ENCODE assay signal across 26 mouse cellular contexts in the genomic region with DNA sequence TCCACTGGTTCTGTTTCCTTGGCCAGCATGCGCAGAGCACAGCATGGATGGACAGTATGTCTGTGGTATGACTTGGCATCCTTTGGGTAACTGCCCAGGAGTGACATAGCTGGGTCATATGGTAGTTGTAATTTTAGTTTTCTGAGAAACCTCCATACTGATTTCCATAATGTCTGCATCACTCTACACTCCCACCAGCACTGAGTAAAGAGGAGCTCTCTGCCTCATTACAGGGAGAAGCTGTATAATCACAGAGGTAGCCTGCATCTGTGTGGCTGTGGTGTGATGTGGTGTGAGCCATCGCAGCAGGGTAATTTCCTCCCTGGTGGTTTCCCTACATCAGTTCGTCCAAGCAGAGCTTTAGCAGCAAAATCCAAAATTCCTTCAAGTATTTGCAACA. TPM values are rescaled to one million over a fixed set of nuclear protein-coding genes. Genes with fewer than 3 reads are reported as not detected.
A peak's percentile ranks its signal among the peaks of the same experiment; 100 is the strongest.
DNase-seq lines count a peak whose midpoint lies in the region; ATAC-seq and TF ChIP-seq lines count a peak whose summit lies in the region.
"Had no signal": no experiment of that assay in that cellular context is flagged by ENCODE, and none has a peak within 500 bp of the region (broad histone marks: within the 10 kb centered on the region; RNA-seq: fewer than 3 reads in every experiment).

No protein-coding gene starts in this region.

- peak; percentile 68 for ATAC-seq in CD4-positive, CD25-positive, alpha-beta regulatory T cell, adult 4 months
- peak; percentile 60 for ATAC-seq in inflammation-experienced regulatory T-cells, adult 6 months
- ATAC-seq in kidney, embryonic 16.5 days (ENCODE audit: low FRiP score, low TSS enrichment) = no peak
- ATAC-seq: liver, postnatal 0 days; lung, postnatal 0 days had no signal

- H3K27me3 ChIP-seq in CH12.LX (replicated peaks) = no peaks in the 10 kb centered on the region
- H3K27me3 ChIP-seq in kidney, embryonic 16.5 days (ENCODE audit: insufficient read depth, low read length) = no peaks in the 10 kb centered on the region
- H3K27me3 ChIP-seq: heart, embryonic 13.5 days; neural tube, embryonic 15.5 days; stomach, embryonic 15.5 days had no signal

- H3K79me2 ChIP-seq in CH12.LX (replicated peaks; ENCODE audit: control insufficient read depth, extremely low read depth, insufficient read depth, poor library complexity, severe bottlenecking) = no peaks in the 10 kb centered on the region

- H3K4me3 ChIP-seq in CH12.LX (replicated peaks in 1 of 3; ENCODE audit: low read depth in 2 of 3, low read length in 2 of 3, poor library complexity in 1 of 3) = no peak overlapping the region
- no peak overlapping the region for H3K4me3 ChIP-seq in kidney, embryonic 16.5 days (ENCODE audit: low read length)
- H3K4me3 ChIP-seq: embryonic facial prominence, embryonic 10.5 days; heart, embryonic 13.5 days; limb, embryonic 10.5 days; neural tube, embryonic 15.5 days; stomach, embryonic 15.5 days had no signal

- TF ChIP-seq EP300 in CH12.LX (IDR thresholded peaks at IDR 0.05; ENCODE audit: low read length) = no peak

- no peak overlapping the region for H3K4me2 ChIP-seq in CH12.LX (ENCODE audit: insufficient read depth, low read depth, poor library complexity, severe bottlenecking)
- H3K4me2 ChIP-seq in kidney, embryonic 16.5 days (replicated peaks; ENCODE audit: low read depth, low read length) = no peak overlapping the region
- H3K4me2 ChIP-seq: heart, embryonic 13.5 days; midbrain, embryonic 11.5 days; neural tube, embryonic 15.5 days; stomach, embryonic 15.5 days had no signal

- no peak for TF ChIP-seq RAD21 in CH12.LX (IDR thresholded peaks at IDR 0.05; ENCODE audit: low read depth, low read length)

- H3K9me3 ChIP-seq in CH12.LX (replicated peaks; ENCODE audit: low read length) = peaks cover 3% of the 10 kb centered on the region
- no peaks in the 10 kb centered on the region for H3K9me3 ChIP-seq in kidney, embryonic 16.5 days (ENCODE audit: low read length)
- H3K9me3 ChIP-seq: embryonic facial prominence, embryonic 10.5 days; limb, embryonic 10.5 days; neural tube, embryonic 15.5 days; stomach, embryonic 15.5 days had no signal

- intact Hi-C loops in left cerebral cortex, postnatal 10 days (cut with DNase I) = no loop called here

- in situ Hi-C loops in CH12.LX (cut with MboI; ENCODE audit: low pct_ligation_motif_present, low pct_unique_long_range_greater_than_20kb, low sequenced_read_pairs) = loop anchor here (5.0 kb wide), 1 partner anchor 32 kb away; no protein-coding TSS in a partner anchor

- no peak for TF ChIP-seq CTCF in CH12.LX (conservative IDR thresholded peaks at IDR 0.05 in 1 of 2, IDR thresholded peaks at IDR 0.05 in 1 of 2; ENCODE audit: low read depth in 2 of 2, low read length in 2 of 2)

- H3K36me3 ChIP-seq in CH12.LX (replicated peaks in 1 of 2; ENCODE audit: control insufficient read depth in 1 of 2, insufficient read depth in 1 of 2, low read length in 1 of 2) = no peaks in the 10 kb centered on the region
- H3K36me3 ChIP-seq in kidney, embryonic 16.5 days (ENCODE audit: insufficient read depth, low read length) = no peaks in the 10 kb centered on the region
- H3K36me3 ChIP-seq: embryonic facial prominence, embryonic 10.5 days; heart, embryonic 13.5 days; limb, embryonic 10.5 days; neural tube, embryonic 15.5 days; stomach, embryonic 15.5 days had no signal

- 78% methylated on average over 3 of the region's 3 CpGs for WGBS in kidney, embryonic 16.5 days

- no peak for TF ChIP-seq POLR2A in CH12.LX (IDR thresholded peaks at IDR 0.05; ENCODE audit: low read depth, low read length)

- DNase-seq in left cerebral cortex, adult 9 months (ENCODE audit: low spot score in 2 of 2) = peak; percentile 15 to 43
- no peak for DNase-seq in left cerebral cortex, postnatal 10 days (ENCODE audit: extremely low spot score in 1 of 2, low spot score in 2 of 2)
- peak; percentile 79 for DNase-seq in CH12.LX (ENCODE audit: extremely low read depth)
- no peak for DNase-seq in cerebellum, postnatal 14 days
- DNase-seq: adrenal gland, postnatal 25 days; cerebellum, adult 9-10 months; gastrocnemius, postnatal 14 days; heart, adult 18-20 months; heart, postnatal 14 days; kidney, adult 18-20 months; kidney, postnatal 10 days; liver; liver, postnatal 0 days; thymus, adult 2 months; thymus, postnatal 4 days had no signal

- no peak overlapping the region for H3K9ac ChIP-seq in CH12.LX (ENCODE audit: insufficient read depth, low read depth)
- H3K9ac ChIP-seq in kidney, embryonic 16.5 days (replicated peaks; ENCODE audit: low read length) = no peak overlapping the region
- H3K9ac ChIP-seq: heart, embryonic 13.5 days; liver, postnatal 0 days; neural tube, embryonic 15.5 days; stomach, embryonic 15.5 days had no signal

- peak overlapping the region; percentile 78 for H3K27ac ChIP-seq in CH12.LX (ENCODE audit: insufficient read depth, low read depth)
- no peak overlapping the region for H3K27ac ChIP-seq in kidney, embryonic 16.5 days (ENCODE audit: low read length)
- H3K27ac ChIP-seq: embryonic facial prominence, embryonic 10.5 days; heart, embryonic 13.5 days; limb, embryonic 10.5 days; macrophage; neural tube, embryonic 15.5 days; stomach, embryonic 15.5 days had no signal

- peaks cover 16 to 34% of the 10 kb centered on the region in 2 experiments for H3K4me1 ChIP-seq in CH12.LX (ENCODE audit: control insufficient read depth in 1 of 2, insufficient read depth in 2 of 2)
- no peaks in the 10 kb centered on the region for H3K4me1 ChIP-seq in kidney, embryonic 16.5 days (ENCODE audit: insufficient read depth, low read length)
- H3K4me1 ChIP-seq: embryonic facial prominence, embryonic 10.5 days; heart, embryonic 13.5 days; limb, embryonic 10.5 days; neural tube, embryonic 15.5 days; stomach, embryonic 15.5 days had no signal

- dilution Hi-C loops in CH12.LX (cut with MboI; ENCODE audit: extremely low pct_ligation_motif_present, extremely low pct_unique_long_range_greater_than_20kb, low sequenced_read_pairs) = no loop called here

TF ChIP-seq in CH12.LX, 34 proteins besides CTCF, POLR2A, EP300 and RAD21:
- TF ChIP-seq ETS1 (conservative IDR thresholded peaks at IDR 0.05; ENCODE audit: low read depth, low read length) (0 out of 2 replicates have a peak, but pooled peaks have one; percentile 19), BHLHE40 (IDR thresholded peaks at IDR 0.05; ENCODE audit: low read depth, low read length) (peak; percentile 39; the same call in 1 of the 2 replicates), IRF4 (IDR thresholded peaks at IDR 0.05; ENCODE audit: low read depth, low read length) (peak; percentile 33; the same call in 1 of the 2 replicates), MAX (IDR thresholded peaks at IDR 0.05; ENCODE audit: low read length) (no peak), KAT2A (IDR thresholded peaks at IDR 0.05; ENCODE audit: insufficient replicate concordance, low read length) (no peak), TBP (conservative IDR thresholded peaks at IDR 0.05; ENCODE audit: low read depth, low read length) (0 out of 2 replicates have a peak, but pooled peaks have one; percentile 56), MEF2A (IDR thresholded peaks at IDR 0.05; ENCODE audit: borderline replicate concordance, low read depth, low read length) (peak; percentile 59; the same call in 1 of the 2 replicates), TCF12 (IDR thresholded peaks at IDR 0.05; ENCODE audit: low read depth, low read length) (peak; percentile 36; the same call in 1 of the 2 replicates), UBTF (IDR thresholded peaks at IDR 0.05; ENCODE audit: low read depth, low read length) (no peak), SIN3A (IDR thresholded peaks at IDR 0.05; ENCODE audit: low read length) (no peak)

RNA-seq across cellular contexts. Expression of a gene that starts 7.0 kb away (rescaled TPM):
- total RNA-seq in left cerebral cortex, postnatal 10 days (2021) = 100 to 1,000 TPM; 174 to 177 TPM
- polyA plus RNA-seq in CD4-positive, CD25-positive, alpha-beta regulatory T cell, adult 4 months (2017; shearing (Covaris generic)) = 100 to 1,000 TPM; 268 to 348 TPM
- total RNA-seq in CH12.LX (2012; rRNA removed) = 81.9 and 84.0 TPM in 2 replicates
- 109 and 124 TPM in 2 replicates for total RNA-seq in CH12.LX (2014; rRNA removed)
- 85.6 and 97.0 TPM in 2 replicates for polyA plus RNA-seq in CH12.LX (2012; ENCODE audit: insufficient read length, low read depth)
- polyA plus RNA-seq in inflammation-experienced regulatory T-cells, adult 6 months (2017; shearing (Covaris generic)) = 100 to 1,000 TPM; 237 to 400 (median 301) TPM
- 11.4 TPM in 2 replicates for polyA plus RNA-seq in kidney, embryonic 16.5 days (2015; fragmentation: Nextera tagmentation; extraction: Ambion mirVana)

Comparison
In these comparisons a context has a peak if more than half of its experiments do, and no peak if none do; other contexts are left out.
1. DNase-seq: peak in left cerebral cortex, adult 9 months (2 of 2) and CH12.LX (single experiment); none in left cerebral cortex, postnatal 10 days (0 of 2) and cerebellum, postnatal 14 days (0 of 2).